Comparison of ENCODE assay signal across 14 mouse cellular contexts in genomic region chr11:64925970-64926369, GRCm38 (mm10). TPM values are rescaled to one million over a fixed set of nuclear protein-coding genes. Genes with fewer than 3 reads are reported as not detected.
A peak's percentile ranks its signal among the peaks of the same experiment; 100 is the strongest.
DNase-seq lines count a peak whose midpoint lies in the region; ATAC-seq and TF ChIP-seq lines count a peak whose summit lies in the region.
"Had no signal": no experiment of that assay in that cellular context is flagged by ENCODE, and none has a peak within 500 bp of the region (broad histone marks: within the 10 kb centered on the region; RNA-seq: fewer than 3 reads in every experiment).

No protein-coding gene starts in this region.

- no peak overlapping the region for H3K9ac ChIP-seq in heart, adult 2 months (ENCODE audit: low read depth, low read length)
- no peak overlapping the region for H3K9ac ChIP-seq in heart, embryonic 11.5 days (ENCODE audit: low read depth, low read length)
- H3K9ac ChIP-seq in liver, postnatal 0 days (replicated peaks), result no peak overlapping the region
- H3K9ac ChIP-seq: liver, embryonic 14.5 days had no signal

- no peak overlapping the region for H3K27ac ChIP-seq in cerebellum, adult 2 months (ENCODE audit: insufficient read depth, low read length)
- no peak overlapping the region for H3K27ac ChIP-seq in heart, adult 2 months
- no peak overlapping the region for H3K27ac ChIP-seq in heart, embryonic 11.5 days (ENCODE audit: low read depth, low read length)
- H3K27ac ChIP-seq in liver, postnatal 0 days (ENCODE audit: low read depth), result 0 out of 2 replicates have a peak overlapping the region, but pooled peaks have one; percentile 39
- H3K27ac ChIP-seq: left cerebral cortex, adult 2 months; liver, embryonic 14.5 days had no signal

- no peak overlapping the region for H3K4me2 ChIP-seq in heart, embryonic 11.5 days
- H3K4me2 ChIP-seq in liver, postnatal 0 days (ENCODE audit: low read depth, low read length), result no peak overlapping the region

- no peaks in the 10 kb centered on the region for H3K36me3 ChIP-seq in heart, adult 2 months (ENCODE audit: control insufficient read depth, insufficient read depth, low read length)
- H3K36me3 ChIP-seq in heart, embryonic 11.5 days (ENCODE audit: control insufficient read depth, insufficient read depth, low read length), result no peaks in the 10 kb centered on the region
- H3K36me3 ChIP-seq in liver, postnatal 0 days (replicated peaks; ENCODE audit: insufficient read depth, low read length), result no peaks in the 10 kb centered on the region

- no peaks in the 10 kb centered on the region for H3K9me3 ChIP-seq in heart, embryonic 11.5 days (replicated peaks; ENCODE audit: control insufficient read depth, low read length)
- H3K9me3 ChIP-seq in liver, postnatal 0 days (ENCODE audit: low read length), result no peaks in the 10 kb centered on the region

- no peaks in the 10 kb centered on the region for H3K27me3 ChIP-seq in cerebellum, adult 2 months (ENCODE audit: control insufficient read depth, insufficient read depth, low read length)
- H3K27me3 ChIP-seq in heart, adult 2 months (ENCODE audit: control insufficient read depth, insufficient read depth, low read length), result no peaks in the 10 kb centered on the region
- H3K27me3 ChIP-seq in heart, embryonic 11.5 days (ENCODE audit: control insufficient read depth, insufficient read depth, low read length), result no peaks in the 10 kb centered on the region
- no peaks in the 10 kb centered on the region for H3K27me3 ChIP-seq in liver, postnatal 0 days (ENCODE audit: insufficient read depth, low read length)

- peak; percentile 15 to 43 for DNase-seq in cerebellum, adult 2 months
- DNase-seq in cerebellum, adult 9-11 months, result no peak
- DNase-seq in heart, adult 2 months, result peak; percentile 15 to 18
- peak; percentile 11 for DNase-seq in right cerebral cortex, postnatal 4 days
- DNase-seq in right cerebral cortex, adult 18-20 months, result no peak
- DNase-seq in liver, postnatal 0 days, result peak; percentile 18
- DNase-seq in thymus, postnatal 0 days (ENCODE audit: low spot score), result no peak
- DNase-seq: kidney, postnatal 4 days had no signal

- no peak overlapping the region for H3K4me3 ChIP-seq in cerebellum, adult 2 months (replicated peaks; ENCODE audit: insufficient read depth, low read depth, low read length)
- H3K4me3 ChIP-seq in heart, adult 2 months, result no peak overlapping the region
- no peak overlapping the region for H3K4me3 ChIP-seq in heart, embryonic 11.5 days (ENCODE audit: low read depth, low read length)
- H3K4me3 ChIP-seq in liver, postnatal 0 days (ENCODE audit: low read depth, low read length), result no peak overlapping the region
- H3K4me3 ChIP-seq: left cerebral cortex, adult 2 months had no signal

- no peak for ATAC-seq in heart, embryonic 11.5 days (replicated peaks; ENCODE audit: insufficient number of reproducible peaks, low FRiP score, low TSS enrichment)
- peak; percentile 78 for ATAC-seq in liver, postnatal 0 days
- ATAC-seq: forebrain, embryonic 16.5 days; intestine, embryonic 16.5 days; midbrain, embryonic 16.5 days had no signal

- H3K4me1 ChIP-seq in cerebellum, adult 2 months (ENCODE audit: control insufficient read depth, insufficient read depth, low read length), result peaks cover 2% of the 10 kb centered on the region; the same call in 1 of the 2 replicates
- no peaks in the 10 kb centered on the region for H3K4me1 ChIP-seq in heart, adult 2 months (ENCODE audit: control insufficient read depth, insufficient read depth, low read length)
- 0 out of 2 replicates have a peak, but pooled peaks cover 4% of the 10 kb centered on the region for H3K4me1 ChIP-seq in heart, embryonic 11.5 days (ENCODE audit: control insufficient read depth, insufficient read depth, low read length)
- 0 out of 2 replicates have a peak, but pooled peaks cover 2% of the 10 kb centered on the region for H3K4me1 ChIP-seq in liver, postnatal 0 days (ENCODE audit: insufficient read depth)

- WGBS in cerebellum, adult 2 months, result 27% methylated on average over 1 of the region's 1 CpGs
- WGBS in heart, adult 2 months, result 29% methylated on average over 1 of the region's 1 CpGs
- 50% methylated on average over 1 of the region's 1 CpGs for WGBS in heart, embryonic 11.5 days (ENCODE audit: insufficient replicate concordance)
- 69% methylated on average over 1 of the region's 1 CpGs for WGBS in liver, postnatal 0 days (ENCODE audit: insufficient replicate concordance)

- intact Hi-C loops in heart, adult 2 months (cut with DNase I), result no loop called here

- TF ChIP-seq POLR2A in cerebellum, adult 2 months (IDR thresholded peaks at IDR 0.05; ENCODE audit: borderline replicate concordance, insufficient read depth, low read length), result no peak
- TF ChIP-seq POLR2A in heart, adult 2 months (IDR thresholded peaks at IDR 0.05; ENCODE audit: insufficient read depth, low read depth, low read length), result no peak

- no peak for TF ChIP-seq EP300 in heart, adult 2 months (IDR thresholded peaks at IDR 0.05; ENCODE audit: insufficient read depth, low read depth, low read length)
- TF ChIP-seq EP300 in liver, postnatal 0 days (IDR thresholded peaks at IDR 0.05; ENCODE audit: low read depth), result 0 out of 2 replicates have a peak, but pooled peaks have one; percentile 19

- H3K79me2 ChIP-seq in heart, adult 2 months (replicated peaks; ENCODE audit: control insufficient read depth, insufficient read depth, low read length), result no peaks in the 10 kb centered on the region

- no peak for TF ChIP-seq CTCF in cerebellum, adult 2 months (IDR thresholded peaks at IDR 0.05; ENCODE audit: borderline replicate concordance, insufficient read depth, low read depth, low read length)
- TF ChIP-seq CTCF in heart, adult 2 months (IDR thresholded peaks at IDR 0.05), result no peak
- no peak for TF ChIP-seq CTCF in liver, postnatal 0 days (IDR thresholded peaks at IDR 0.05; ENCODE audit: low read depth)

RNA-seq across cellular contexts. Expression of gene Elac2, which starts 52.9 kb away (rescaled TPM):
- 31.0 and 31.2 TPM in 2 replicates for polyA plus RNA-seq in cerebellum, adult 2 months (2012; rRNA removed)
- 10 to 100 TPM; 16.9 to 20.2 TPM for total RNA-seq in heart, adult 2 months (2021)
- polyA plus RNA-seq in heart, adult 2 months (2012; rRNA removed), result 17.2 TPM in 2 replicates
- polyA plus RNA-seq in heart, embryonic 11.5 days (2014; fragmentation: Nextera tagmentation; extraction: Ambion mirVana), result 22.6 and 26.0 TPM in 2 replicates
- polyA plus RNA-seq in liver, postnatal 0 days (2015; fragmentation: Nextera tagmentation; extraction: Ambion mirVana), result 8.3 and 9.1 TPM in 2 replicates
- 24.5 and 26.9 TPM in 2 replicates for polyA plus RNA-seq in thymus, postnatal 0 days (2015; fragmentation: Nextera tagmentation; extraction: Ambion mirVana)

Comparison
In these comparisons a context has a peak if more than half of its experiments do, and no peak if none do; other contexts are left out.
1. DNase-seq: peak in cerebellum, adult 2 months (2 of 2), heart, adult 2 months (2 of 2), right cerebral cortex, postnatal 4 days (single experiment) and liver, postnatal 0 days (single experiment); none in cerebellum, adult 9-11 months (single experiment), right cerebral cortex, adult 18-20 months (single experiment) and thymus, postnatal 0 days (single experiment).